In genomic region chr15:82825866-82826265, GRCm38 (mm10) we compare ENCODE assay signal across 21 mouse cellular contexts. TPM values are rescaled to one million over a fixed set of nuclear protein-coding genes. Genes with fewer than 3 reads are reported as not detected.
DNase-seq lines count a peak whose midpoint lies in the region; ATAC-seq lines count a peak whose summit lies in the region.
"Had no signal": no experiment of that assay in that cellular context is flagged by ENCODE, and none has a peak within 500 bp of the region (broad histone marks: within the 10 kb centered on the region; RNA-seq: fewer than 3 reads in every experiment).

No protein-coding gene starts in this region.

- no peak overlapping the region for H3K4me3 ChIP-seq in heart, embryonic 12.5 days
- H3K4me3 ChIP-seq: embryonic facial prominence, embryonic 10.5 days; embryonic facial prominence, embryonic 12.5 days; forebrain, embryonic 10.5 days; forebrain, embryonic 12.5 days had no signal

- ATAC-seq in heart, embryonic 12.5 days (ENCODE audit: insufficient number of reproducible peaks, low FRiP score): no peak
- ATAC-seq: forebrain, embryonic 14.5 days; forebrain, embryonic 16.5 days had no signal

- H3K27ac ChIP-seq in heart, embryonic 12.5 days (ENCODE audit: poor library complexity, severe bottlenecking): no peak overlapping the region
- H3K27ac ChIP-seq: embryonic facial prominence, embryonic 10.5 days; embryonic facial prominence, embryonic 12.5 days; forebrain, embryonic 10.5 days; forebrain, embryonic 12.5 days had no signal

- H3K4me2 ChIP-seq in heart, embryonic 12.5 days: no peak overlapping the region
- H3K4me2 ChIP-seq: embryonic facial prominence, embryonic 12.5 days; forebrain, embryonic 12.5 days had no signal

- no peaks in the 10 kb centered on the region for H3K9me3 ChIP-seq in heart, embryonic 12.5 days (replicated peaks)
- H3K9me3 ChIP-seq: embryonic facial prominence, embryonic 10.5 days; embryonic facial prominence, embryonic 12.5 days; forebrain, embryonic 10.5 days; forebrain, embryonic 12.5 days had no signal

- H3K9ac ChIP-seq in heart, embryonic 12.5 days: no peak overlapping the region
- H3K9ac ChIP-seq: embryonic facial prominence, embryonic 12.5 days; forebrain, embryonic 12.5 days had no signal

- H3K36me3 ChIP-seq in heart, embryonic 12.5 days: peaks cover 5% of the 10 kb centered on the region; the same call in 1 of the 2 replicates

- no peaks in the 10 kb centered on the region for H3K27me3 ChIP-seq in heart, embryonic 12.5 days (replicated peaks)
- H3K27me3 ChIP-seq: embryonic facial prominence, embryonic 12.5 days; forebrain, embryonic 12.5 days had no signal

- peak; percentile 36 for DNase-seq in heart, adult 11 months
- DNase-seq in gonadal fat pad, adult 2 months (ENCODE audit: low read depth): peak; percentile 49
- no peak for DNase-seq in natural killer cell, adult 2 months (ENCODE audit: low spot score in 2 of 2)
- no peak for DNase-seq in spleen, adult 12 weeks (ENCODE audit: low spot score)
- DNase-seq: adrenal gland, adult 2 months; adrenal gland, postnatal 10 days; adrenal gland, postnatal 36 days; cerebellum, adult 11-12 months; cerebellum, adult 2 months; cerebellum, adult 9-10 months; cerebellum, postnatal 10 days; cerebellum, postnatal 25 days had no signal

- no peaks in the 10 kb centered on the region for H3K4me1 ChIP-seq in heart, embryonic 12.5 days (replicated peaks)
- H3K4me1 ChIP-seq: forebrain, embryonic 10.5 days had no signal

RNA-seq across cellular contexts. Expression of gene Cyp2d26, which starts 31.8 kb away (rescaled TPM):
- polyA plus RNA-seq in heart, embryonic 12.5 days (2016; fragmentation: Nextera tagmentation; extraction: Ambion mirVana): not detected in 2 replicates
- polyA plus RNA-seq in gonadal fat pad, adult 2 months (2012; rRNA removed): 0.20 and 1.3 TPM in 2 replicates
- polyA plus RNA-seq: C2C12; embryonic facial prominence, embryonic 10.5 days; embryonic facial prominence, embryonic 12.5 days; embryonic facial prominence, embryonic 14.5 days; forebrain, embryonic 10.5 days; forebrain, embryonic 12.5 days; forebrain, embryonic 14.5 days; forebrain, embryonic 16.5 days had no signal

Comparison
In these comparisons a context has a peak if more than half of its experiments do, and no peak if none do; other contexts are left out.
1. DNase-seq: peak in heart, adult 11 months (single experiment) and gonadal fat pad, adult 2 months (single experiment); none in natural killer cell, adult 2 months (0 of 2) and spleen, adult 12 weeks (single experiment).